Mouse (Mus musculus): ENCODE results near the gene Rnaset2b. TPM values are rescaled to one million over a fixed set of nuclear protein-coding genes. Genes with fewer than 3 reads are reported as not detected.
"Not testable (repeated sequence)": the region's sequence is repeated elsewhere in the genome, so short reads cannot be mapped to it uniquely, and the experiment has no call there.

Gene Rnaset2b
- polyA plus RNA-seq, 1 experiment, result 58.7 TPM

DNA sequence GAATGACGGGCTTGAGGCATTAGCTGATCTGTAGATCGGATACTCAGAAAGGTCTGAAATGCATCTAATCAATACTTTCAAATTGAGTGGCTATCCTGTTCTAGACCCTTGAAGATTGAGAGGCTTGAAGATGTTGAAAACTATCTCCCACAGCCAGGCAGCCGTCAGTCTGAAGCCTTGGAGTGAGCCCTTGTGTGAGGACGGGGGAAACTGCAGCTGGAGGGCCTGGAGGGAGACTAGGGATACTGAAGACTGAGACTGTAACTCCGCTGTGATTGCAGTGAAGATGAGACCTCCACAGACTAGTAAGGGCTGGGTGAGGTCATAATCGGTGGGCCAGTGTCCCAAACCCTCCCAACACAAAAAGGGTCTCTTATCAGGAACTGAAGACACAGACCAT lies 8.1 kb upstream of the Rnaset2b start:
- 71% methylated on average over 4 of the region's 6 CpGs for WGBS
- not testable (repeated sequence) for H3K36me3 ChIP-seq (ENCODE audit: control insufficient read depth, insufficient read depth, low read length); H3K27me3 ChIP-seq (ENCODE audit: control insufficient read depth, insufficient read depth, low read length); H3K4me1 ChIP-seq (ENCODE audit: control insufficient read depth, insufficient read depth, insufficient read length, low read length); H3K4me3 ChIP-seq (ENCODE audit: low read depth, low read length); H3K27ac ChIP-seq (ENCODE audit: insufficient read depth, low read depth, low read length)

DNA sequence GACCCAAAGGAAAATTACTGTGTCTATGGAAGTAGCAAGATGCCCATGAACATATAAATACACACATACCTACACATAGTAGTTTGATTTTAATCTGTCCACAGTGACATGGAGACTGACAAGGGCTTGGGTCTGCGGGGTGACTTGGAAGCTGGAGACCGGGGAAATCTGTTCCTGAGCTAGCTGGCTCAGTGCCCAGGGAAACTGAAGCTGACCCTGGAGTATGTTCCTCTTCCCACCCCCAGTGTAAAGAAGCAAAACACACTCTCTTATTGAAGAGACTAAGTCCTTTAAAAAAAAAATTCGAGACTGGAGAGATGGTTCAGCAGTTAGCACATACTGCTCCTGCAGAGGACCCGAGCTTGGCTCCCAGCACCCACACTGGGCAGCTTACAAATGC lies 7.5 kb upstream of the Rnaset2b start:
- H3K36me3 ChIP-seq (ENCODE audit: control insufficient read depth, insufficient read depth, low read length); H3K27me3 ChIP-seq (ENCODE audit: control insufficient read depth, insufficient read depth, low read length); H3K27ac ChIP-seq (ENCODE audit: insufficient read depth, low read depth, low read length); H3K4me3 ChIP-seq (ENCODE audit: low read depth, low read length); H3K4me1 ChIP-seq (ENCODE audit: control insufficient read depth, insufficient read depth, insufficient read length, low read length): not testable (repeated sequence)
- 31% methylated on average over 4 of the region's 4 CpGs for WGBS

DNA sequence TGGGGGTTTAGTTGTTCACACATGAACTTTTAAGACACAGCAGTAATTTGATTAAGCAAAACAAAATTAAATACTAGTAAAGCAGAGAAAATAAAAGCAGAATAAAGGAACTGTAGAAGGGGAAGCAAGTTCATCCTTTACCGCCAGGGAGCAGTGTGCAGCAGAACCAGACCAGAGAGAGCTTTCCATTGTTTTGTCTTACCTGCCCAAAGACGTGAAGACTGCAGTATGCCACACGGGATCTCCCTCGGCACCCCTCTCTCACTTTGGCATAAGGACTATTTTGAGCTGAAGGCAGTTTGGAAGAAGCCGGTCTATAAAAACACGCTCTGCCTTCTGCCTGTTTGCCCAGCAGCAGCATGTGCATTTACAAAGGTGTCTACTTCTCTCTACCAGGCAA lies 5.1 kb upstream of the Rnaset2b start:
- H3K27me3 ChIP-seq (ENCODE audit: control insufficient read depth, insufficient read depth, low read length), result not testable (repeated sequence)
- 13% methylated on average over 6 of the region's 6 CpGs for WGBS

DNA sequence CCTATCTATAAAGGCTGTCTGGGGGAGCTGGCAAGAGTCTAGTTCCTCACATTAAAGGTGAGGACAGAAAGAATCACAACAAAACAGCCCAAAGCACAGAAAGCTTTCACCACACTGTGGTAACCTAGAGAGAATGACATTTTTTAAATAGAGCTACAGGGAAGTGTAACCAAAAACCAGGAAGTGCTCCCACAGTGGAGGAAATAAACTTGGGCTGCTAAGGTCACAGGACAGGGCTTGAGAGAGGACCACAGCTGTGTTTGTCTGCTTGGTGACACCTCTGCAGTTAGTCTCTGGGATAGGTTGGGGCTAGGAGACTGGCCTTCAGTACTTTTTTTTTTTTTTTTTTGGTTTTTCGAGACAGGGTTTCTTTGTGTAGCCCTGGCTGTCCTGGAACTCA lies 2.8 kb upstream of the Rnaset2b start:
- H3K27ac ChIP-seq (ENCODE audit: insufficient read depth, low read depth, low read length); H3K4me3 ChIP-seq (ENCODE audit: low read depth, low read length); H3K4me1 ChIP-seq (ENCODE audit: control insufficient read depth, insufficient read depth, insufficient read length, low read length); H3K27me3 ChIP-seq (ENCODE audit: control insufficient read depth, insufficient read depth, low read length); H3K36me3 ChIP-seq (ENCODE audit: control insufficient read depth, insufficient read depth, low read length): not testable (repeated sequence)
- 30% methylated on average over 1 of the region's 1 CpGs for WGBS

More for the DNA sequence above, 5.1 kb upstream of the Rnaset2b start:
- not testable (repeated sequence) for H3K4me1 ChIP-seq (ENCODE audit: control insufficient read depth, insufficient read depth, insufficient read length, low read length); H3K4me3 ChIP-seq (ENCODE audit: low read depth, low read length); H3K27ac ChIP-seq (ENCODE audit: insufficient read depth, low read depth, low read length); H3K36me3 ChIP-seq (ENCODE audit: control insufficient read depth, insufficient read depth, low read length)

DNA sequence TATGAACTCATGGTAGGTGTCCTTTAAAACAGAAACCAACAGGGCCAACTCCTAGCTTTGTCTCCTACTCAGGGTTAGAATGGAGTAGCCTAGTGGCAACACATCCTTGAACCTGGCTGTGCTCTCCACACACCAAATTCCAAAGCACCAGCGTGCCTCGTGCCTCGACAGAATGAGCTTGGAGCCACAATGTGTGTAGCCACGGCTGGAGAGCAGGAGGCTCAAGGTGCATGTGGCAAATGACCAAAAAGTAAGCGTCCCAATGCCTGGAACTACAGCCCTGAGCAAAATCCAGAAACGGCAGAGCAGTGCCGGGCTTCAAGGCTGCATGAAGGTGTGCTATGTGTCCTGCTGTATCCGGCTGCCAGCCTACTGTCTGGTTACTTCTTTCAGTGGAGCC lies 804 bp downstream of the Rnaset2b start:
- not testable (repeated sequence) for H3K36me3 ChIP-seq (ENCODE audit: control insufficient read depth, insufficient read depth, low read length); H3K27ac ChIP-seq (ENCODE audit: insufficient read depth, low read depth, low read length)
- WGBS, result 90% methylated on average over 8 of the region's 8 CpGs

DNA sequence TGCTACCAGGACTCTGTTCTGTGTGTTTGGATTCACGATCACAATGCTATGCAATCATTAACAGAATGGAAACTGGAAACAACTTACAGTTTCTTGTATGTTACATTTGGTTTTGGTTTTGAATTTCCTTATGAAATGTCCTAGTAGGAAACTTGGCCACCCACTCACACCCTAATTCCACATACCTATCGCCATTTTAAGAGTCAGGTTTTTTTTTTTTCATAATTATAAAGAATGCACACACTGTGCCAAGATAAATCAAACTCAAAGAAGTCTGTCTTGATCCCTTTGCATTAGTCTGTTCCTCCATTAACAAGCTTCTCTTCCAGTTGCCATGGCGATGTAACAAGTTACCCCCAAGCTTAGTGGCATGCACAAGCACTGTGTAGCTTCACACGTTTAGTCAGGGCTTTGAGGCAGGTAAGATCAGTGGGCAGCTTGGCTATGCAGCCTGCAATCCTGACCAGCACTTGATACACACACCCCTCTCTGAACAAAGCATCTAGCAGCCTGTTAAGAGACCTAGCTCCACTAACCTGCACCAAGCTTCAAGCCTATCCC lies 2.5 kb downstream of the Rnaset2b start:
- not testable (repeated sequence) for H3K4me1 ChIP-seq (ENCODE audit: control insufficient read depth, insufficient read depth, insufficient read length, low read length); H3K36me3 ChIP-seq (ENCODE audit: control insufficient read depth, insufficient read depth, low read length); H3K27me3 ChIP-seq (ENCODE audit: control insufficient read depth, insufficient read depth, low read length); H3K27ac ChIP-seq (ENCODE audit: insufficient read depth, low read depth, low read length); H3K4me3 ChIP-seq (ENCODE audit: low read depth, low read length)
- 46% methylated on average over 4 of the region's 4 CpGs for WGBS

More for the DNA sequence above, 804 bp downstream of the Rnaset2b start:
- H3K27me3 ChIP-seq (ENCODE audit: control insufficient read depth, insufficient read depth, low read length); H3K4me1 ChIP-seq (ENCODE audit: control insufficient read depth, insufficient read depth, insufficient read length, low read length); H3K4me3 ChIP-seq (ENCODE audit: low read depth, low read length): not testable (repeated sequence)

DNA sequence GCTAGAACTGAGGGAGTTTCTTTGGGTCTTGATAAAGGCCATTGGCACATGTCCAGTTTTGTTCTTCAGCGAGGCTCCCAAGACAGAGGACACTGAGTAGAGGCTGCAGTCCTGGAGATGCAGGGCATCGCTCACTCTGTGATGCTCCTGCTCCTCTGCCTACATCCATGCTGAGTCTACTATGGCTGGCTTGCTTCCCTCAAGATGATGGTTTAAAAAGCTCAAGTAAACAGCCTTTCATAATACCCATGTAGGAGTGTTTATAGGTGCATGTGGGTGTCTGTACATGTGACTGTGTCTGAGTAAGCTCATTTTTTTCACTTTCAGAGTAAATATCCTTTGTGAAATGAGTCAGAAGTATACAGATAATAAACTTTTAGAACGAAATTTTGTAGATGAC lies 4.6 kb downstream of the Rnaset2b start:
- WGBS, result 47% methylated on average over 3 of the region's 3 CpGs
- not testable (repeated sequence) for H3K36me3 ChIP-seq (ENCODE audit: control insufficient read depth, insufficient read depth, low read length); H3K27ac ChIP-seq (ENCODE audit: insufficient read depth, low read depth, low read length); H3K4me3 ChIP-seq (ENCODE audit: low read depth, low read length); H3K4me1 ChIP-seq (ENCODE audit: control insufficient read depth, insufficient read depth, insufficient read length, low read length); H3K27me3 ChIP-seq (ENCODE audit: control insufficient read depth, insufficient read depth, low read length)

DNA sequence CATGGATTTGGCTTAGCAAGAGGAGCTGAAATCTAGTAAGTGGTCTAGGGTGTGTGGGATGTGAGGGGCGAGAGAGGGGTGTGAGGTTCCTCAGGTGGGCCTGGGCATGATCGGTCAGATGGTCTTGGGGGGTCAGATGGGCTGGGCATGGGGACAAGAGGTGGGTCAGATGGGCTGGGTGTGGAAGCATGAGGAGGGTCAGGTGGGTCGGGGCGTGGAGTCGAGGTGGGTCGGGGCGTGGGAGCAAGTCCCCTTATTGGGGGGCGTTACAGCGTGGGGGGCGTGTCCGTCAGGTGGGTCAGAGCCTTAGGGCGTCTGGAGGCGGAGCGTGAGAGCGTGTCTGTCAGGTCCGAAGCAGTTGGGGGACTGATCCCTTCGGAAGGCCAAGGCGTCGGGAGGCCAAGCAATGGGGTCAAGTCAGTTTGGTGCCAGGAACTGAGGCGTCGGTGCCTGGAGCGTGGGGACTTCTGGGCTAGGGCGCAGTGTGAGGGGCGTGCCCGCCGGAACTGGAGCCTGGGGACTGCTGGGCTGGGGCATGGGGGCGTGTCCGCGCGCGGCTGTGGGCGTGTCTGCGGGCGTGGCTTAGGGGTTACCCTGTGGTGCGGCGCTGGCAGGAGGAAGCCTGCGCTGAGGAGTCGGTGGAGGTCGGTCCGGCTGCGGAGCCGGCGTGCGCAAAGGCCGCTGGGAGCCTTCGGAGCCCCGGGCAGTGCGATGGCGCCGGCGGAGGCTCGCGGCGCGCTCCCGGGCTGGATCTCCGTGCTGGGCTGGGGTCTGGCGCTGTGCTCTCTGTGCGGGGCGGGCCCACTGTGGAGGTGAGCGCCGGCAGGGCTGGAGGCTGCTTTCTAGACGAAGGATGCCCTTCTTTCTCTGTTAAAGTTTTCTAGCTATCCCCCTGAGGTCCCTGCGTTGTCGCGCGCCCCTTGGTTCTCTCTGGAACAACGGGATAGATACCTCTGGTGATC lies 8.1 kb downstream of the Rnaset2b start, which contains the start of gene Gm49721:
Gene Gm49721 (plus strand): TSS at position 618 of the 962 bp plus-strand sequence.
- Histone ChIP-seq H3K27ac (ENCODE audit: insufficient read depth, low read depth, low read length) (peak within 1 kb of the TSS; percentile 65; the same call in 1 of the 2 replicates), H3K4me3 (ENCODE audit: low read depth, low read length) (peak within 1 kb of the TSS; percentile 83)
- H3K27me3 ChIP-seq (ENCODE audit: control insufficient read depth, insufficient read depth, low read length); H3K4me1 ChIP-seq (ENCODE audit: control insufficient read depth, insufficient read depth, insufficient read length, low read length); H3K36me3 ChIP-seq (ENCODE audit: control insufficient read depth, insufficient read depth, low read length): not testable (repeated sequence)
- 2% methylated on average over 54 of the region's 68 CpGs for WGBS

DNA sequence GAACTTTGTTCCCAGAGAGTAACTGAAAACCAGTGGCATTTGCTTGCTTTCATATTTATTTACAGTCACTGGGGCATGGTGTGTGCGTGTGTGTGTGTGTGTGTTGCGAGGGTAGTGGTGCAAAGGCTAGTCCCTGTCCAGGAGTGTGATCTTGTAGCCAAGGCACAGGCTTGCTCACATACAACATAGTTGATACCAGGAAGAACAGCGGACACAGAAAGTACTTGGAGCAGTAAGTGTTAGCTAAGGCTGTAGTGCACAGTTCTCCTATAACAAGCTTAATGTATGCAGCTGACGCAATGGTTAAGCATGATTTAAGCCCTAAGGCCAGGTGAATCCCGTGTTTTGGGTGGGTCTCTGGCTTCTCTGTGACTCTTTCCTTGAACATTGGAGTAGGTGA lies 8.9 kb downstream of the Rnaset2b start:
- H3K36me3 ChIP-seq (ENCODE audit: control insufficient read depth, insufficient read depth, low read length); H3K4me1 ChIP-seq (ENCODE audit: control insufficient read depth, insufficient read depth, insufficient read length, low read length); H3K27ac ChIP-seq (ENCODE audit: insufficient read depth, low read depth, low read length); H3K27me3 ChIP-seq (ENCODE audit: control insufficient read depth, insufficient read depth, low read length): not testable (repeated sequence)
- peak overlapping the region; percentile 49 for H3K4me3 ChIP-seq (ENCODE audit: low read depth, low read length)
- WGBS, result 5% methylated on average over 5 of the region's 5 CpGs

DNA sequence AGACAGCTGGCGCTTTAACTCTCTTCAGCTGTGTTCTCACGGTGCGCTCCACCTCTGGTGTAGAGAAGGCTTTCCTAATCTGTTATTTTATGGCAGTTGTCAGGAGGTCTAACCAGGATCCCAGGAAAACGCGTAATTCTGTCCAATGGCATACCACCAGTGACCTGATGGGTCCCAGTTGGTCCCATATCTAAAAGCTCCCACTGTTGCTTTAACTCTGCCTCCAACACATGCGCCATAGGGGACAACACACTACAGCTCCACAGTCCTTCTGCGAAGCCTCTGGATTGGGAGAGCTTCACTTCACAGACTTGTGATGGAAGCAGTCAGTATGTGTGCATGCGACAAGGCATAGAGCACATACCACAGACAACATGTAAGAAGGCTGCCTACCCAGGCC lies 9.7 kb downstream of the Rnaset2b start:
- 90% methylated on average over 5 of the region's 8 CpGs for WGBS
- H3K27me3 ChIP-seq (ENCODE audit: control insufficient read depth, insufficient read depth, low read length), result not testable (repeated sequence)

DNA sequence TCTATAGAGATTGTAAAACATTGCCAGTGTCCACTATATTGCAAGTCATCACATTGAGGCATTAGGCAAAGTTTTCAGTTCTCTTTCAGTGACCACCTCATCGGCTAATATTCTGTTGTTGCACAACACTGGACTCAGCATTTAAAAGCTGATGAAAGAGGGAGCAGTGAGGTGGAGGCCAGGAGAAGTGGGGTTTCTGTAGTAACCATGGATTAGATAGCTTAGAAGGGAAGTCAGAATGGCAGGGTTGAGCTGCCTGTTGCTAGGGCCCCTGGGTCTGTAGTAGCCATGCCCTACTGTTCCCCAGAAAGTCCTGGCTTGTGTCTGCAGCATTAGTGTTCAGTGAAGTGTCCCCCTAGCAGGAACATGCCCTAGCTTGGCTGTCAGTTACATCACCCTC lies 15.7 kb downstream of the Rnaset2b start:
- not testable (repeated sequence) for H3K27me3 ChIP-seq (ENCODE audit: control insufficient read depth, insufficient read depth, low read length); H3K4me1 ChIP-seq (ENCODE audit: control insufficient read depth, insufficient read depth, insufficient read length, low read length); H3K27ac ChIP-seq (ENCODE audit: insufficient read depth, low read depth, low read length); H3K4me3 ChIP-seq (ENCODE audit: low read depth, low read length); H3K36me3 ChIP-seq (ENCODE audit: control insufficient read depth, insufficient read depth, low read length)
- WGBS, result 91% methylated on average over 1 of the region's 1 CpGs

More for the DNA sequence above, 9.7 kb downstream of the Rnaset2b start:
- not testable (repeated sequence) for H3K27ac ChIP-seq (ENCODE audit: insufficient read depth, low read depth, low read length); H3K4me1 ChIP-seq (ENCODE audit: control insufficient read depth, insufficient read depth, insufficient read length, low read length); H3K4me3 ChIP-seq (ENCODE audit: low read depth, low read length); H3K36me3 ChIP-seq (ENCODE audit: control insufficient read depth, insufficient read depth, low read length)

All from small intestine, adult 2 months (tissue).